Mouse (Mus musculus) left cerebral cortex, postnatal 4 days (tissue): ENCODE results near the gene Tmem161b. TPM values are rescaled to one million over a fixed set of nuclear protein-coding genes. Genes with fewer than 3 reads are reported as not detected.

ENCODE experiments used
- DNase-seq: peaks from one replicate; pipeline ENCODE4 v3.0.0-alpha.2; 2022
- intact Hi-C: fragments of 180-260 bp; cut with DNase I; formaldehyde crosslinking; loops from one replicate; pipeline ENCODE4 v1.15.1; 2025
- microRNA-seq: library from miRNA; unstranded; fragments of <30 nt; microRNA quantifications from one replicate; pipeline ENCODE4 v1.2.0, GENCODE M21; 2022
- total RNA-seq, 2 experiments: library from RNA; stranded (reverse); gene quantifications; 2 replicates each; pipeline ENCODE4 v1.2.3; 2021

The Tmem161b gene
- total RNA-seq, 2 experiments from 2014 or later, result 31.7 to 36.4 TPM

GRCm38 (mm10) chr13:84344711-84345110 is 122.6 kb downstream of the Tmem161b start:
- peak; percentile 10 for DNase-seq
- intact Hi-C loops, result loop anchor here (2.0 to 10.0 kb wide), 6 partner anchors 223 to 820 kb away; no protein-coding TSS in a partner anchor

GRCm38 (mm10) chr13:84345114-84345513 is 123.0 kb downstream of the Tmem161b start:
- DNase-seq, result peak; percentile 41

More at GRCm38 (mm10) chr13:84345114-84345513, 123.0 kb downstream of the Tmem161b start:
- intact Hi-C loops, result loop anchor here (2.0 to 10.0 kb wide), 6 partner anchors 222 to 820 kb away; no protein-coding TSS in a partner anchor

Small RNA genes lying within 50 kb of the gene (microRNA-seq; reads per million reads assigned to microRNA genes)
- gene Gm24331, result not detected
